Mouse (Mus musculus) stomach, embryonic 15.5 days (tissue): ENCODE data around the gene 2210408I21Rik. TPM values are rescaled to one million over a fixed set of nuclear protein-coding genes. Genes with fewer than 3 reads are reported as not detected.

ENCODE experiments used
- ATAC-seq: fragments of 200-750 bp; cut with Nextera tagmentation; 2 replicates; pipeline ENCODE4 v1.8.0; 2017; ENCODE audit warnings: low read depth, moderate number of reproducible peaks, moderate TSS enrichment; ENCODE audit not compliant: insufficient read depth, low FRiP score
- H3K27ac ChIP-seq: fragments of 300-500 bp; sonication (generic); 2 replicates; pipeline ENCODE4 v1.5.1; 2015; ENCODE audit warnings: mild to moderate bottlenecking, inconsistent platforms
- H3K27me3 ChIP-seq: fragments of 300-500 bp; sonication (generic); replicated peaks from 2 replicates; pipeline ENCODE4 v1.6.1; 2015; ENCODE audit warnings: inconsistent platforms
- H3K36me3 ChIP-seq: fragments of 300-500 bp; sonication (generic); 2 replicates; pipeline ENCODE4 v1.6.1; 2015; ENCODE audit warnings: inconsistent platforms
- H3K4me1 ChIP-seq: fragments of 300-500 bp; sonication (generic); 2 replicates; pipeline ENCODE4 v1.6.1; 2015; ENCODE audit warnings: inconsistent platforms
- H3K4me2 ChIP-seq: fragments of 300-500 bp; sonication (generic); 2 replicates; pipeline ENCODE4 v1.6.1; 2015; ENCODE audit warnings: mild to moderate bottlenecking, inconsistent platforms
- H3K4me3 ChIP-seq: fragments of 300-500 bp; sonication (generic); replicated peaks from 2 replicates; pipeline ENCODE4 v1.5.1; 2015; ENCODE audit warnings: inconsistent platforms
- H3K9ac ChIP-seq: fragments of 300-500 bp; sonication (generic); 2 replicates; pipeline ENCODE4 v1.6.1; 2015; ENCODE audit warnings: inconsistent platforms
- H3K9me3 ChIP-seq: fragments of 300-500 bp; sonication (generic); 2 replicates; pipeline ENCODE4 v1.6.1; 2016; ENCODE audit warnings: inconsistent platforms
- WGBS: fragments of 180-500 bp; shearing (Covaris S2); methylation state at CpG from one replicate; pipeline ENCODE4 v1.1.7; 2015; 5-methylcytosine and 5-hydroxymethylcytosine counted together
- polyA plus RNA-seq: library from polyadenylated mRNA; unstranded; fragments of >200 nt; fragmentation: Nextera tagmentation; extraction: Ambion mirVana; gene quantifications from 2 replicates; pipeline ENCODE4 v1.2.1, GENCODE M21; 2015

The 2210408I21Rik gene
- polyA plus RNA-seq, 1 experiment from 2014 or later: 7.1 TPM

- H3K36me3 ChIP-seq: no peaks in the 10 kb centered on the region
- H3K27me3 ChIP-seq: no peaks in the 10 kb centered on the region
- WGBS: 82% methylated on average over 3 of the region's 3 CpGs
- H3K4me3 ChIP-seq: no peak overlapping the region
- H3K9ac ChIP-seq: no peak overlapping the region
- H3K27ac ChIP-seq: no peak overlapping the region
- no peak overlapping the region for H3K4me2 ChIP-seq
- no peak for ATAC-seq
- H3K9me3 ChIP-seq: no peaks in the 10 kb centered on the region
- no peaks in the 10 kb centered on the region for H3K4me1 ChIP-seq
These were observed 160.2 kb downstream of the 2210408I21Rik start for GRCm38 (mm10) chr13:77295519-77295918.

GRCm38 (mm10) chr13:77324101-77324500 is 188.8 kb downstream of the 2210408I21Rik start:
- H3K27ac ChIP-seq: no peak overlapping the region
- no peak for ATAC-seq
- no peak overlapping the region for H3K9ac ChIP-seq
- H3K9me3 ChIP-seq: no peaks in the 10 kb centered on the region
- no peaks in the 10 kb centered on the region for H3K4me1 ChIP-seq
- H3K27me3 ChIP-seq: no peaks in the 10 kb centered on the region
- no peak overlapping the region for H3K4me2 ChIP-seq
- WGBS: 57% methylated on average over 1 of the region's 1 CpGs
- H3K4me3 ChIP-seq: no peak overlapping the region
- no peaks in the 10 kb centered on the region for H3K36me3 ChIP-seq

GRCm38 (mm10) chr13:77326174-77326959 is 191.0 kb downstream of the 2210408I21Rik start:
- WGBS: 49% methylated on average over 5 of the region's 5 CpGs
- ATAC-seq: no peak
- H3K4me3 ChIP-seq: no peak overlapping the region
- no peaks in the 10 kb centered on the region for H3K4me1 ChIP-seq
- H3K27me3 ChIP-seq: no peaks in the 10 kb centered on the region
- no peaks in the 10 kb centered on the region for H3K9me3 ChIP-seq
- H3K36me3 ChIP-seq: no peaks in the 10 kb centered on the region
- H3K9ac ChIP-seq: no peak overlapping the region
- H3K4me2 ChIP-seq: no peak overlapping the region
- no peak overlapping the region for H3K27ac ChIP-seq

GRCm38 (mm10) chr13:77342097-77342496 is 206.8 kb downstream of the 2210408I21Rik start:
- Histone ChIP-seq H3K27ac (no peak overlapping the region), H3K4me2 (no peak overlapping the region), H3K27me3 (no peaks in the 10 kb centered on the region), H3K4me1 (no peaks in the 10 kb centered on the region), H3K4me3 (no peak overlapping the region), H3K36me3 (no peaks in the 10 kb centered on the region), H3K9me3 (no peaks in the 10 kb centered on the region), H3K9ac (no peak overlapping the region)
- no peak for ATAC-seq
- 65% methylated on average over 2 of the region's 2 CpGs for WGBS

- H3K9me3 ChIP-seq: no peaks in the 10 kb centered on the region
- no peak overlapping the region for H3K27ac ChIP-seq
- no peak overlapping the region for H3K4me2 ChIP-seq
- no peak overlapping the region for H3K4me3 ChIP-seq
- no peaks in the 10 kb centered on the region for H3K27me3 ChIP-seq
- no peaks in the 10 kb centered on the region for H3K4me1 ChIP-seq
- no peaks in the 10 kb centered on the region for H3K36me3 ChIP-seq
- no peak for ATAC-seq
- no peak overlapping the region for H3K9ac ChIP-seq
- WGBS: 89% methylated on average over 3 of the region's 3 CpGs
These were observed 250.2 kb downstream of the 2210408I21Rik start for GRCm38 (mm10) chr13:77385448-77385970.

GRCm38 (mm10) chr13:77386001-77386400 is 250.7 kb downstream of the 2210408I21Rik start:
- Histone ChIP-seq H3K9ac (no peak overlapping the region), H3K36me3 (no peaks in the 10 kb centered on the region), H3K9me3 (no peaks in the 10 kb centered on the region), H3K27ac (no peak overlapping the region), H3K4me1 (no peaks in the 10 kb centered on the region), H3K4me3 (no peak overlapping the region), H3K27me3 (no peaks in the 10 kb centered on the region), H3K4me2 (no peak overlapping the region)
- 85% methylated on average over 4 of the region's 4 CpGs for WGBS
- no peak for ATAC-seq

GRCm38 (mm10) chr13:77388148-77388547 is 252.8 kb downstream of the 2210408I21Rik start:
- Histone ChIP-seq H3K4me3 (no peak overlapping the region), H3K9ac (no peak overlapping the region), H3K36me3 (no peaks in the 10 kb centered on the region), H3K9me3 (no peaks in the 10 kb centered on the region), H3K27ac (no peak overlapping the region), H3K4me1 (no peaks in the 10 kb centered on the region), H3K27me3 (no peaks in the 10 kb centered on the region), H3K4me2 (no peak overlapping the region)
- no peak for ATAC-seq
- 83% methylated on average over 4 of the region's 4 CpGs for WGBS

GRCm38 (mm10) chr13:77389209-77389608 is 253.9 kb downstream of the 2210408I21Rik start:
- H3K4me2 ChIP-seq: no peak overlapping the region
- no peaks in the 10 kb centered on the region for H3K36me3 ChIP-seq
- H3K27ac ChIP-seq: no peak overlapping the region
- ATAC-seq: no peak
- H3K4me3 ChIP-seq: no peak overlapping the region
- no peaks in the 10 kb centered on the region for H3K27me3 ChIP-seq
- H3K9ac ChIP-seq: no peak overlapping the region
- H3K9me3 ChIP-seq: no peaks in the 10 kb centered on the region
- no peaks in the 10 kb centered on the region for H3K4me1 ChIP-seq

GRCm38 (mm10) chr13:77396374-77396773 is 261.0 kb downstream of the 2210408I21Rik start:
- no peak for ATAC-seq

GRCm38 (mm10) chr13:77396981-77397380 is 261.6 kb downstream of the 2210408I21Rik start:
- no peaks in the 10 kb centered on the region for H3K36me3 ChIP-seq
- no peak for ATAC-seq
- H3K4me2 ChIP-seq: no peak overlapping the region
- H3K27ac ChIP-seq: no peak overlapping the region
- no peak overlapping the region for H3K9ac ChIP-seq
- no peaks in the 10 kb centered on the region for H3K4me1 ChIP-seq
- H3K27me3 ChIP-seq: no peaks in the 10 kb centered on the region
- 74% methylated on average over 5 of the region's 5 CpGs for WGBS
- H3K4me3 ChIP-seq: no peak overlapping the region
- H3K9me3 ChIP-seq: no peaks in the 10 kb centered on the region

More at GRCm38 (mm10) chr13:77396374-77396773, 261.0 kb downstream of the 2210408I21Rik start:
- Histone ChIP-seq H3K4me3 (no peak overlapping the region), H3K9ac (no peak overlapping the region), H3K4me2 (no peak overlapping the region), H3K27me3 (no peaks in the 10 kb centered on the region), H3K9me3 (no peaks in the 10 kb centered on the region), H3K36me3 (no peaks in the 10 kb centered on the region), H3K27ac (no peak overlapping the region), H3K4me1 (no peaks in the 10 kb centered on the region)
- 79% methylated on average over 2 of the region's 2 CpGs for WGBS

- Histone ChIP-seq H3K4me3 (no peak overlapping the region), H3K9ac (no peak overlapping the region), H3K9me3 (no peaks in the 10 kb centered on the region), H3K4me2 (no peak overlapping the region), H3K4me1 (no peaks in the 10 kb centered on the region), H3K27me3 (no peaks in the 10 kb centered on the region), H3K27ac (no peak overlapping the region), H3K36me3 (no peaks in the 10 kb centered on the region)
- WGBS: 88% methylated on average over 7 of the region's 7 CpGs
- ATAC-seq: no peak
These were observed 262.3 kb downstream of the 2210408I21Rik start for GRCm38 (mm10) chr13:77397646-77398045.

GRCm38 (mm10) chr13:77398477-77398876 is 263.1 kb downstream of the 2210408I21Rik start:
- no peak overlapping the region for H3K4me2 ChIP-seq
- no peak overlapping the region for H3K4me3 ChIP-seq
- H3K4me1 ChIP-seq: no peaks in the 10 kb centered on the region
- ATAC-seq: no peak
- no peak overlapping the region for H3K9ac ChIP-seq
- no peak overlapping the region for H3K27ac ChIP-seq
- no peaks in the 10 kb centered on the region for H3K9me3 ChIP-seq
- H3K27me3 ChIP-seq: no peaks in the 10 kb centered on the region
- WGBS: 65% methylated on average over 3 of the region's 3 CpGs
- no peaks in the 10 kb centered on the region for H3K36me3 ChIP-seq
